Mouse (Mus musculus) E14TG2a.4 (cell line): ENCODE measurements at regions not wholly inside any gene's neighbourhood (a gene's known extent, or its start where the extent isn't known, plus 50 kb on each side); places are given as distances from the start of the nearest gene placed in this dataset.

ENCODE experiments used
- CTCF ChIP-seq: conservative IDR thresholded peaks from 2 replicates; pipeline ENCODE4 v1.5.1; 2014; ENCODE audit warnings: low read length
- NANOG ChIP-seq: IDR thresholded peaks from 2 replicates; pipeline ENCODE4 v1.6.1; 2014; ENCODE audit warnings: borderline replicate concordance, low read length, mixed read lengths

DNA sequence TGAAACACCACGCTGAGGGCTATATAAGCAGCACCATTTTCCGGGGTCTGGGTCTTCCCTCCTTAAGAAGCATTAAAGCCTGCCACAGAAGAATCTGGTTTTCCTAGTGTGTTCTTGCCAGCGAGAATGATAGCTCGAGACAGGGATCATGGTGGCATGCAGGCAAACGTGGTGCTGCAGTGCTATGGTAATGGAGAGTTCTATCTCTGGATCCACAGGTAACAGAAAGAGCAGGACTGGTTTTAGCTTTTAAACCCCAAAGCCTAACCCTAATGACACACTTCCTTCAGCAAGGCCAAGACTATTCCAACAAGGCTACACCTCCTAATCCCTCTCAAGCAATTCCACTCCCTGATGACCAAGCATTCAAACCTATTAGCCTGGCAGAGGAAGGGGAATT, 123.5 kb upstream of the Fgf14 start:
- TF ChIP-seq CTCF, result no peak
- TF ChIP-seq NANOG, result no peak
